Mouse (Mus musculus) liver, embryonic 11.5 days (tissue): ENCODE measurements at regions not wholly inside any gene's neighbourhood (a gene's known extent, or its start where the extent isn't known, plus 50 kb on each side); places are given as distances from the start of the nearest gene placed in this dataset. TPM values are rescaled to one million over a fixed set of nuclear protein-coding genes. Genes with fewer than 3 reads are reported as not detected.

ENCODE experiments used
- ATAC-seq: fragments of 200-750 bp; cut with Nextera tagmentation; replicated peaks from 2 replicates; pipeline ENCODE4 v1.8.0; 2017; ENCODE audit warnings: moderate number of reproducible peaks, mild to moderate bottlenecking, moderate TSS enrichment, moderate library complexity; ENCODE audit not compliant: low FRiP score
- DNase-seq: peaks from one replicate; pipeline ENCODE4 v3.0.0-alpha.2; 2017; ENCODE audit warnings: low spot score
- H3K27ac ChIP-seq: fragments of 300-500 bp; sonication (generic); 2 replicates; pipeline ENCODE4 v1.5.1; 2014; ENCODE audit warnings: mild to moderate bottlenecking, low read depth, low read length, control low read depth
- H3K27me3 ChIP-seq: fragments of 300-500 bp; sonication (generic); replicated peaks from 2 replicates; pipeline ENCODE4 v1.6.1; 2014; ENCODE audit warnings: low read length, mixed read lengths; ENCODE audit not compliant: control insufficient read depth, insufficient read depth
- H3K36me3 ChIP-seq: fragments of 300-500 bp; sonication (generic); 2 replicates; pipeline ENCODE4 v1.6.1; 2014; ENCODE audit warnings: mild to moderate bottlenecking, low read length, moderate library complexity, mixed read lengths; ENCODE audit not compliant: control insufficient read depth, insufficient read depth
- H3K4me1 ChIP-seq: fragments of 300-500 bp; sonication (generic); replicated peaks from 2 replicates; pipeline ENCODE4 v1.6.1; 2014; ENCODE audit warnings: low read length, mixed read lengths; ENCODE audit not compliant: control insufficient read depth, insufficient read depth
- H3K4me2 ChIP-seq: fragments of 300-500 bp; sonication (generic); 2 replicates; pipeline ENCODE4 v1.6.1; 2014; ENCODE audit warnings: mild to moderate bottlenecking, control low read depth, moderate library complexity
- H3K4me3 ChIP-seq: fragments of 300-500 bp; sonication (generic); 2 replicates; pipeline ENCODE4 v1.5.1; 2014; ENCODE audit warnings: low read depth, low read length, control low read depth
- H3K9ac ChIP-seq: fragments of 300-500 bp; sonication (generic); 2 replicates; pipeline ENCODE4 v1.6.1; 2014; ENCODE audit warnings: low read depth, low read length, control low read depth
- H3K9me3 ChIP-seq: fragments of 300-500 bp; sonication (generic); 2 replicates; pipeline ENCODE4 v1.6.1; 2016; ENCODE audit warnings: low read length, inconsistent platforms, mixed read lengths; ENCODE audit not compliant: control insufficient read depth
- WGBS: fragments of 180-500 bp; shearing (Covaris S2); extraction: QIAGEN DNeasy Blood & Tissue Kit; methylation state at CpG from one replicate; pipeline ENCODE4 v1.1.7; 2014; 5-methylcytosine and 5-hydroxymethylcytosine counted together
- microRNA-seq: library from miRNA; unstranded; fragments of <30 nt; microRNA quantifications from one replicate; pipeline ENCODE4, GENCODE M21; 2017; ENCODE audit warnings: borderline number of aligned reads

DNA sequence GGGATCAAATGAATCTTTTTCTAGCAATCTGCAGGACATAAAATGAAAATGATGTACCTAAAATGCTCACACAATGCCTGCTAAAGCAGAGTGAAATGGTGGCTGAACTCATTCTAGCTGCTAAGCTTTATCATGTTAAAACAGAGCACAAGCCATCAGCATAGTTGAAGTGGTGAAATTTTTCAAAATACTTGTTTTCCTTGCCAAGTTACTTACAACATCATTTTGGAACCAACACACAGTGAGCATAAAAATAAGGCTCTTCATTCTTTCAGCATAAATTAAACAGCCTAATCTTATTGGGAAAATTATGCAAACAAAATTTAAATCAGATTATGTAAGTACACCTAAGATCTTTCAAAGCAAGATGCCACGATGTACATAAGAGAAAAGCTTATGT lies 125.3 kb upstream of the Arx start:
- no peaks in the 10 kb centered on the region for H3K36me3 ChIP-seq
- no peak overlapping the region for H3K4me3 ChIP-seq
- 43% methylated on average over 1 of the region's 1 CpGs for WGBS
- no peak for ATAC-seq
- no peaks in the 10 kb centered on the region for H3K27me3 ChIP-seq
- no peaks in the 10 kb centered on the region for H3K4me1 ChIP-seq
- H3K4me2 ChIP-seq = no peak overlapping the region
- no peaks in the 10 kb centered on the region for H3K9me3 ChIP-seq
- no peak overlapping the region for H3K27ac ChIP-seq
- H3K9ac ChIP-seq = no peak overlapping the region
- DNase-seq = no peak

Small RNA genes lying in the stretch of these regions (microRNA-seq; reads per million reads assigned to microRNA genes)
- gene Gm24973 = not detected
